Mouse (Mus musculus) thymus, adult 2 months (tissue): ENCODE measurements around the gene Ankrd13b.

Experiments used
- CTCF ChIP-seq: fragments of 200-500 bp; IDR thresholded peaks from 2 replicates; pipeline ENCODE4 v1.5.1; 2012; ENCODE audit warnings: mild to moderate bottlenecking, control low read depth, low read length, moderate library complexity, borderline replicate concordance; ENCODE audit not compliant: control insufficient read depth, poor library complexity, insufficient read depth; ENCODE audit errors: extremely low read depth
- POLR2A ChIP-seq: fragments of 200-500 bp; IDR thresholded peaks from 2 replicates; pipeline ENCODE4 v1.6.1; 2012; ENCODE audit warnings: mild to moderate bottlenecking, low read length, control low read depth, moderate library complexity; ENCODE audit not compliant: control insufficient read depth, poor library complexity, insufficient read depth; ENCODE audit errors: extremely low read depth

GRCm38 (mm10) chr11:77507426-77507825 lies 17.9 kb upstream of the Ankrd13b start:
- TF ChIP-seq CTCF, result no peak
- TF ChIP-seq POLR2A, result no peak
